ENCODE assay signal across 9 mouse cellular contexts in the genomic region with DNA sequence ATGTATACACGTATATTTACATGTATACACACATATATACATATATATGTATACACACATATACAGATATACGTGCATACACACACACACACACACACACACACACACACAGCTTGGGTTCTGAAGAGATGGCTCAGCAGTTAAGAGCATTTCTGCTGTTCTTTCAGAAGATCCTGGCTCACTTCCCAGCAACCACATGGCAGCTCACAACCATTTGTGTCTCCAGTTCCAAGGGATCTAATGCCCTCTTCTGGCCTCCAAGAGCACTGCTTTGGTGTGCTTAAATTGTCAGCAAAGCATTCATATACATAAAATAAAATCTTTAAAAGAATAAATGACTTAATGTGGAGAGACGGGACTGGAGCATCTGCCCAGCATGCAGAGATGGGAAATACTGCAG. TPM values are rescaled to one million over a fixed set of nuclear protein-coding genes. Genes with fewer than 3 reads are reported as not detected.
DNase-seq lines count a peak whose midpoint lies in the region; ATAC-seq and TF ChIP-seq lines count a peak whose summit lies in the region.
"Had no signal": no experiment of that assay in that cellular context is flagged by ENCODE, and none has a peak within 500 bp of the region (broad histone marks: within the 10 kb centered on the region; RNA-seq: fewer than 3 reads in every experiment).

No protein-coding gene starts in this region.

- peak; percentile 76 for TF ChIP-seq CTCF in lung, postnatal 0 days (IDR thresholded peaks at IDR 0.05)

- H3K27ac ChIP-seq in limb, embryonic 14.5 days (replicated peaks; ENCODE audit: low read depth, low read length) = no peak overlapping the region
- no peak overlapping the region for H3K27ac ChIP-seq in limb, embryonic 10.5 days
- no peak overlapping the region for H3K27ac ChIP-seq in lung, postnatal 0 days (ENCODE audit: low read length)
- H3K27ac ChIP-seq: macrophage had no signal

- no peak overlapping the region for H3K4me3 ChIP-seq in limb, embryonic 14.5 days (replicated peaks; ENCODE audit: low read length)
- no peak overlapping the region for H3K4me3 ChIP-seq in limb, embryonic 10.5 days
- no peak overlapping the region for H3K4me3 ChIP-seq in lung, postnatal 0 days (ENCODE audit: low read depth, low read length)

- ATAC-seq in limb, embryonic 14.5 days (ENCODE audit: low FRiP score, low read depth) = no peak
- peak; percentile 72 for ATAC-seq in lung, postnatal 0 days

- no peaks in the 10 kb centered on the region for H3K27me3 ChIP-seq in limb, embryonic 14.5 days (ENCODE audit: control insufficient read depth, insufficient read depth, low read length)
- no peaks in the 10 kb centered on the region for H3K27me3 ChIP-seq in limb, embryonic 10.5 days (ENCODE audit: low read depth, poor library complexity, severe bottlenecking)
- H3K27me3 ChIP-seq in lung, postnatal 0 days (replicated peaks; ENCODE audit: insufficient read depth, low read length) = no peaks in the 10 kb centered on the region

- H3K9ac ChIP-seq in limb, embryonic 14.5 days (ENCODE audit: low read depth, low read length, severe bottlenecking) = no peak overlapping the region
- H3K9ac ChIP-seq in lung, postnatal 0 days (replicated peaks; ENCODE audit: low read depth) = no peak overlapping the region

- TF ChIP-seq EP300 in lung, postnatal 0 days (IDR thresholded peaks at IDR 0.05) = no peak

- no peak overlapping the region for H3K4me2 ChIP-seq in limb, embryonic 14.5 days (replicated peaks; ENCODE audit: low read depth, low read length, severe bottlenecking)
- no peak overlapping the region for H3K4me2 ChIP-seq in lung, postnatal 0 days (replicated peaks; ENCODE audit: low read depth, low read length)

- no peak for TF ChIP-seq POLR2A in limb, embryonic 14.5 days (IDR thresholded peaks at IDR 0.05; ENCODE audit: borderline replicate concordance, extremely low read depth, insufficient read depth, insufficient read length)

- DNase-seq in limb, embryonic 14.5 days (ENCODE audit: low spot score) = peak; percentile 67
- DNase-seq in limb, embryonic 10.5 days (ENCODE audit: low spot score) = no peak
- peak; percentile 64 for DNase-seq in ZHBTc4 (ENCODE audit: low read depth, low spot score)
- DNase-seq in fibroblast of lung, adult 2 months (ENCODE audit: low read depth) = peak; percentile 70
- peak; percentile 82 for DNase-seq in kidney, postnatal 10 days
- DNase-seq in lung, postnatal 0 days (ENCODE audit: low spot score) = peak; percentile 92
- DNase-seq in testis, postnatal 10 days (ENCODE audit: low spot score) = peak; percentile 75
- no peak for DNase-seq in thymus, postnatal 0 days (ENCODE audit: low spot score)

- 79% methylated on average over 3 of the region's 3 CpGs for WGBS in limb, embryonic 14.5 days
- WGBS in limb, embryonic 10.5 days = 84% methylated on average over 3 of the region's 3 CpGs
- WGBS in lung, postnatal 0 days = 67% methylated on average over 3 of the region's 3 CpGs

- H3K4me1 ChIP-seq in limb, embryonic 14.5 days (ENCODE audit: control insufficient read depth, insufficient read depth, low read length) = no peaks in the 10 kb centered on the region
- H3K4me1 ChIP-seq in limb, embryonic 10.5 days = no peaks in the 10 kb centered on the region; the same call in 1 of the 2 replicates
- H3K4me1 ChIP-seq in lung, postnatal 0 days (ENCODE audit: insufficient read depth, low read depth, low read length) = no peaks in the 10 kb centered on the region

- no peaks in the 10 kb centered on the region for H3K36me3 ChIP-seq in limb, embryonic 14.5 days (ENCODE audit: control insufficient read depth, insufficient read depth, low read length)
- H3K36me3 ChIP-seq in limb, embryonic 10.5 days = no peaks in the 10 kb centered on the region
- no peaks in the 10 kb centered on the region for H3K36me3 ChIP-seq in lung, postnatal 0 days (ENCODE audit: insufficient read depth, low read length)

- H3K9me3 ChIP-seq in limb, embryonic 14.5 days (ENCODE audit: control insufficient read depth, low read length) = no peaks in the 10 kb centered on the region
- no peaks in the 10 kb centered on the region for H3K9me3 ChIP-seq in limb, embryonic 10.5 days (replicated peaks)
- no peaks in the 10 kb centered on the region for H3K9me3 ChIP-seq in lung, postnatal 0 days (ENCODE audit: low read length)

RNA-seq across cellular contexts. Expression of a gene that starts 0.8 kb away (rescaled TPM):
- 0.73 and 1.2 TPM in 2 replicates for polyA plus RNA-seq in limb, embryonic 14.5 days (2012; rRNA removed)
- polyA plus RNA-seq in limb, embryonic 14.5 days (2014; fragmentation: Nextera tagmentation; extraction: Ambion mirVana) = 2.9 and 3.0 TPM in 2 replicates
- 1.8 and 2.2 TPM in 2 replicates for polyA plus RNA-seq in limb, embryonic 10.5 days (2016; fragmentation: Nextera tagmentation; extraction: Ambion mirVana)
- 1.6 and 2.0 TPM in 2 replicates for polyA plus RNA-seq in lung, postnatal 0 days (2015; fragmentation: Nextera tagmentation; extraction: Ambion mirVana)
- polyA plus RNA-seq in thymus, postnatal 0 days (2015; fragmentation: Nextera tagmentation; extraction: Ambion mirVana) = 2.9 and 3.6 TPM in 2 replicates
- polyA plus RNA-seq: macrophage had no signal

Comparison
In these comparisons a context has a peak if more than half of its experiments do, and no peak if none do; other contexts are left out.
1. DNase-seq: peak in limb, embryonic 14.5 days (single experiment), ZHBTc4 (single experiment), fibroblast of lung, adult 2 months (single experiment), kidney, postnatal 10 days (single experiment), lung, postnatal 0 days (single experiment) and testis, postnatal 10 days (single experiment); none in limb, embryonic 10.5 days (single experiment) and thymus, postnatal 0 days (single experiment).